Mouse (Mus musculus): ENCODE measurements around the gene Ifitm10.

- TF ChIP-seq CTCF (IDR thresholded peaks at IDR 0.05; ENCODE audit: low read depth), result no peak
- TF ChIP-seq EP300 (IDR thresholded peaks at IDR 0.05; ENCODE audit: low read depth), result no peak
Observed at GRCm38 (mm10) chr7:142408686-142409085, 35.1 kb upstream of the Ifitm10 start.

Measured in liver, embryonic 14.5 days (tissue).